Mouse (Mus musculus) monocyte, adult 2 months (primary cell): ENCODE measurements around the gene Vmn1r63.
"Not testable (repeated sequence)": the region's sequence is repeated elsewhere in the genome, so short reads cannot be mapped to it uniquely, and the experiment has no call there.

Experiments
- DNase-seq, 2 experiments: peaks; one replicate each; pipeline ENCODE4 v3.0.0; 2022; ENCODE audit warnings: low spot score in 2 of 2, low read depth in 1 of 2

Vmn1r63 gene

GRCm38 (mm10) chr7:5805345-5805744 lies at the start of gene Vmn1r63:
Vmn1r63 (minus strand) TSS chr7:5805445.
- not testable (repeated sequence) for DNase-seq
